Mouse (Mus musculus): ENCODE measurements at regions not wholly inside any gene's neighbourhood (a gene's known extent, or its start where the extent isn't known, plus 50 kb on each side); places are given as distances from the start of the nearest gene placed in this dataset.

- DNase-seq (ENCODE audit: low read depth, low spot score), result no peak
Observed at GRCm38 (mm10) chr3:80631391-80631790, 171.2 kb downstream of the Gria2 start.

GRCm38 (mm10) chr3:80610414-80610813 lies 192.2 kb downstream of the Gria2 start:
- DNase-seq (ENCODE audit: low read depth, low spot score), result no peak

GRCm38 (mm10) chr3:80608467-80608866 lies 194.2 kb downstream of the Gria2 start:
- DNase-seq (ENCODE audit: low read depth, low spot score), result peak; percentile 23

- peak; percentile 7 for DNase-seq (ENCODE audit: low read depth, low spot score)
Observed at GRCm38 (mm10) chr3:80607809-80608208, 194.8 kb downstream of the Gria2 start.

GRCm38 (mm10) chr3:80597549-80597948 lies 205.1 kb downstream of the Gria2 start:
- no peak for DNase-seq (ENCODE audit: low read depth, low spot score)

- DNase-seq (ENCODE audit: low read depth, low spot score), result no peak
Observed at GRCm38 (mm10) chr3:80567514-80567913, 235.1 kb downstream of the Gria2 start.

GRCm38 (mm10) chr3:80566236-80566635 lies 236.4 kb downstream of the Gria2 start:
- no peak for DNase-seq (ENCODE audit: low read depth, low spot score)

GRCm38 (mm10) chr3:80546151-80546695 lies 256.4 kb downstream of the Gria2 start:
- no peak for DNase-seq (ENCODE audit: low read depth, low spot score)

GRCm38 (mm10) chr3:80543783-80544182 lies 258.9 kb downstream of the Gria2 start:
- DNase-seq (ENCODE audit: low read depth, low spot score), result no peak

GRCm38 (mm10) chr3:80541382-80541781 lies 261.3 kb downstream of the Gria2 start:
- no peak for DNase-seq (ENCODE audit: low read depth, low spot score)

- DNase-seq (ENCODE audit: low read depth, low spot score), result no peak
Observed at GRCm38 (mm10) chr3:80533706-80534349, 268.8 kb downstream of the Gria2 start.

GRCm38 (mm10) chr3:80514026-80514425 lies 288.6 kb downstream of the Gria2 start:
- DNase-seq (ENCODE audit: low read depth, low spot score), result no peak

GRCm38 (mm10) chr3:80509185-80509584 lies 293.4 kb downstream of the Gria2 start:
- DNase-seq (ENCODE audit: low read depth, low spot score), result no peak

- no peak for DNase-seq (ENCODE audit: low read depth, low spot score)
Observed at GRCm38 (mm10) chr3:80506701-80507100, 295.9 kb downstream of the Gria2 start.

- no peak for DNase-seq (ENCODE audit: low read depth, low spot score)
Observed at GRCm38 (mm10) chr3:80501117-80501516, 301.5 kb downstream of the Gria2 start.

GRCm38 (mm10) chr3:80496556-80496955 lies 306.1 kb downstream of the Gria2 start:
- DNase-seq (ENCODE audit: low read depth, low spot score), result no peak

- DNase-seq (ENCODE audit: low read depth, low spot score), result no peak
Observed at GRCm38 (mm10) chr3:80484168-80484833, 318.3 kb downstream of the Gria2 start.

GRCm38 (mm10) chr3:80478676-80479075 lies 324.0 kb downstream of the Gria2 start:
- DNase-seq (ENCODE audit: low read depth, low spot score), result no peak

GRCm38 (mm10) chr3:80473686-80474085 lies 328.9 kb downstream of the Gria2 start:
- DNase-seq (ENCODE audit: low read depth, low spot score), result no peak

All from R1 (cell line).